Mouse (Mus musculus): ENCODE measurements at regions not wholly inside any gene's neighbourhood (a gene's known extent, or its start where the extent isn't known, plus 50 kb on each side); places are given as distances from the start of the nearest gene placed in this dataset.

- DNase-seq, result no peak
Observed at GRCm38 (mm10) chr3:34338100-34338499, 257.0 kb upstream of the Dnajc19 start.

- no peak for DNase-seq
Observed at GRCm38 (mm10) chr3:34333555-34333954, 252.4 kb upstream of the Dnajc19 start.

- DNase-seq, result no peak
Observed at GRCm38 (mm10) chr3:34331889-34332276, 250.8 kb upstream of the Dnajc19 start.

GRCm38 (mm10) chr3:34330970-34331888, 250.1 kb upstream of the Dnajc19 start:
- DNase-seq, result no peak

- DNase-seq, result no peak
Observed at GRCm38 (mm10) chr3:34328865-34329264, 247.7 kb upstream of the Dnajc19 start.

- no peak for DNase-seq
Observed at GRCm38 (mm10) chr3:34325669-34326068, 244.5 kb upstream of the Dnajc19 start.

GRCm38 (mm10) chr3:34322527-34323210, 241.5 kb upstream of the Dnajc19 start:
- no peak for DNase-seq

- DNase-seq, result no peak
Observed at GRCm38 (mm10) chr3:34314798-34315197, 233.7 kb upstream of the Dnajc19 start.

- no peak for DNase-seq
Observed at GRCm38 (mm10) chr3:34314393-34314792, 233.3 kb upstream of the Dnajc19 start.

- DNase-seq, result no peak
Observed at GRCm38 (mm10) chr3:34311944-34312343, 230.8 kb upstream of the Dnajc19 start.

- DNase-seq, result no peak
Observed at GRCm38 (mm10) chr3:34299637-34300036, 218.5 kb upstream of the Dnajc19 start.

GRCm38 (mm10) chr3:34287836-34288235, 206.7 kb upstream of the Dnajc19 start:
- DNase-seq, result no peak

GRCm38 (mm10) chr3:34270154-34270553, 189.0 kb upstream of the Dnajc19 start:
- no peak for DNase-seq

- no peak for DNase-seq
Observed at GRCm38 (mm10) chr3:34266462-34266861, 185.3 kb upstream of the Dnajc19 start.

- DNase-seq, result no peak
Observed at GRCm38 (mm10) chr3:34264811-34265210, 183.7 kb upstream of the Dnajc19 start.

GRCm38 (mm10) chr3:34252730-34253337, 171.7 kb upstream of the Dnajc19 start:
- no peak for DNase-seq

GRCm38 (mm10) chr3:34242126-34242525, 161.0 kb upstream of the Dnajc19 start:
- DNase-seq, result no peak

- no peak for DNase-seq
Observed at GRCm38 (mm10) chr3:34239978-34240377, 158.9 kb upstream of the Dnajc19 start.

- no peak for DNase-seq
Observed at GRCm38 (mm10) chr3:34234391-34234790, 153.3 kb upstream of the Dnajc19 start.

GRCm38 (mm10) chr3:34232329-34233250, 151.5 kb upstream of the Dnajc19 start:
- no peak for DNase-seq

- no peak for DNase-seq
Observed at GRCm38 (mm10) chr3:34231593-34232328, 150.6 kb upstream of the Dnajc19 start.

GRCm38 (mm10) chr3:34222291-34222690, 141.2 kb upstream of the Dnajc19 start:
- no peak for DNase-seq

Measured in thymus, adult 18-20 months (tissue).